Mouse (Mus musculus) embryonic fibroblast, embryonic 13.5 days (primary cell): ENCODE results near the gene Vangl1.

ENCODE experiments used
- CTCF ChIP-seq: IDR thresholded peaks from 2 replicates; pipeline ENCODE4 v1.5.1; 2011; ENCODE audit warnings: mild to moderate bottlenecking, control low read depth, low read length, moderate library complexity, borderline replicate concordance; ENCODE audit not compliant: insufficient read depth
- POLR2A ChIP-seq: IDR thresholded peaks from 2 replicates; pipeline ENCODE4 v1.6.1; 2011; ENCODE audit warnings: low read depth, mild to moderate bottlenecking, control low read depth, low read length, moderate library complexity

GRCm38 (mm10) chr3:102203781-102204721 lies at the start of gene Vangl1:
- no peak for TF ChIP-seq CTCF
- TF ChIP-seq POLR2A = peak; percentile 44; the same call in 1 of the 2 replicates
